Mouse (Mus musculus) liver, postnatal 0 days (tissue): ENCODE results near the gene AI854703. TPM values are rescaled to one million over a fixed set of nuclear protein-coding genes. Genes with fewer than 3 reads are reported as not detected.

Experiments used
- ATAC-seq: fragments of 200-750 bp; cut with Nextera tagmentation; 2 replicates; pipeline ENCODE4 v1.8.0; 2017; ENCODE audit warnings: mild to moderate bottlenecking, moderate library complexity
- DNase-seq: peaks from one replicate; pipeline ENCODE4 v3.0.0-alpha.2; 2016
- H3K27ac ChIP-seq: fragments of 300-500 bp; sonication (generic); 2 replicates; pipeline ENCODE4 v1.5.1; 2014; ENCODE audit warnings: antibody characterized with exemption, moderate library complexity, mild to moderate bottlenecking, low read depth
- H3K27me3 ChIP-seq: fragments of 300-500 bp; sonication (generic); 2 replicates; pipeline ENCODE4 v1.6.1; 2014; ENCODE audit warnings: low read length, control low read depth, mixed read lengths; ENCODE audit not compliant: insufficient read depth
- H3K36me3 ChIP-seq: fragments of 300-500 bp; sonication (generic); replicated peaks from 2 replicates; pipeline ENCODE4 v1.6.1; 2014; ENCODE audit warnings: mild to moderate bottlenecking, control low read depth, low read length, moderate library complexity, mixed read lengths; ENCODE audit not compliant: insufficient read depth
- H3K4me1 ChIP-seq: fragments of 300-500 bp; sonication (generic); 2 replicates; pipeline ENCODE4 v1.6.1; 2014; ENCODE audit warnings: antibody characterized with exemption, mild to moderate bottlenecking, control low read depth; ENCODE audit not compliant: insufficient read depth
- H3K4me2 ChIP-seq: fragments of 300-500 bp; sonication (generic); 2 replicates; pipeline ENCODE4 v1.6.1; 2014; ENCODE audit warnings: low read depth, mild to moderate bottlenecking, low read length, moderate library complexity, mixed read lengths
- H3K4me3 ChIP-seq: fragments of 300-500 bp; sonication (generic); 2 replicates; pipeline ENCODE4 v1.5.1; 2014; ENCODE audit warnings: low read depth, low read length
- H3K9ac ChIP-seq: fragments of 300-500 bp; sonication (generic); replicated peaks from 2 replicates; pipeline ENCODE4 v1.6.1; 2014; ENCODE audit warnings: mild to moderate bottlenecking, moderate library complexity
- H3K9me3 ChIP-seq: fragments of 300-500 bp; sonication (generic); 2 replicates; pipeline ENCODE4 v1.6.1; 2016; ENCODE audit warnings: mild to moderate bottlenecking, control low read depth, low read length, mixed read lengths
- CTCF ChIP-seq: sonication (generic); IDR thresholded peaks from 2 replicates; pipeline ENCODE4 v1.5.1; 2016; ENCODE audit warnings: antibody characterized with exemption, low read depth
- EP300 ChIP-seq: IDR thresholded peaks from 2 replicates; pipeline ENCODE4 v1.6.1; 2016; ENCODE audit warnings: antibody characterized with exemption, low read depth, mild to moderate bottlenecking
- WGBS: fragments of 180-500 bp; shearing (Covaris S2); extraction: QIAGEN DNeasy Blood & Tissue Kit; methylation state at CpG from one replicate; pipeline ENCODE4 v1.1.7; 2014; ENCODE audit not compliant: insufficient replicate concordance; 5-methylcytosine and 5-hydroxymethylcytosine counted together
- polyA plus RNA-seq: library from polyadenylated mRNA; unstranded; fragments of >200 nt; fragmentation: Nextera tagmentation; extraction: Ambion mirVana; gene quantifications from 2 replicates; pipeline ENCODE4 v1.2.1, GENCODE M21; 2015

The AI854703 gene
- polyA plus RNA-seq, 1 experiment from 2014 or later: 0.16 TPM

DNA sequence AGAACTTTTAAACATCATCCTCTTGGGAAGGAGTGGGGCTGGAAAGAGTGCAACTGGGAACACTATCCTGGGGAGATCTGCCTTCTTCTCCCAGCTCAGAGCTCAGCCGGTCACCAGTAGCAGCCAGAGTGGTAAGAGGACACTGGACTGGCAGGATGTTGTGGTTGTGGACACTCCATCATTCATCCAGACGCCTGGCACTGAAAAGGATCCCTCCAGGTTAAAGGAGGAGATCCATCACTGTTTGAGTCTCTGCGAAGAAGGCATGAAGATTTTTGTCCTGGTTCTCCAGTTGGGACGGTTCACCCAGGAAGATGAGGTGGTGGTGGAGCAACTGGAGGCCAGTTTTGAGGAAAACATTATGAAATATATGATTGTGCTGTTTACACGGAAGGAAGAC, 32.2 kb downstream of the AI854703 start:
- H3K9ac ChIP-seq: no peak overlapping the region
- H3K27ac ChIP-seq: no peak overlapping the region
- no peaks in the 10 kb centered on the region for H3K4me1 ChIP-seq
- H3K36me3 ChIP-seq: no peaks in the 10 kb centered on the region
- H3K4me3 ChIP-seq: no peak overlapping the region
- 75% methylated on average over 5 of the region's 5 CpGs for WGBS
- no peaks in the 10 kb centered on the region for H3K9me3 ChIP-seq
- no peaks in the 10 kb centered on the region for H3K27me3 ChIP-seq
- ATAC-seq (no peak), DNase-seq (peak; percentile 5)
- no peak overlapping the region for H3K4me2 ChIP-seq
- TF ChIP-seq EP300 (no peak), CTCF (no peak)

DNA sequence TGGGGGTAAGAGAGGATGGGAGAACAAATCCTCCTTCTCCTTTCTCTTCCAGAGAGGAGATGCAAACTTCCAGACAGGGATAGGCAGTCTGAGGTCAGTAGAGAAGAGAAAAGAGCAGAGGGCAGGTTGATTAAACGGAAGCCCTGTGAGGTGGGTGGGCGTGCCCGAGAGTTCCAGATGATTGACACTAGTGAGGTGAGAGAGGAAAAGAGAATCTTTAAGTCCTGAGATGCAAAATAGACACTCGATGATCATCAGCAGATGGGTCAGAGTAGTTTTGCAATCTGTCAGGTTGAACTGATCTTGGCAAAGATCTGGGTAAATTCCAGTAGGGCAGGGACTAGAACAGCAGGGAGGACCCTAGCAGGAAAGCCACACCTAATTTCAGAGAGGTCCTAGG, 38.2 kb downstream of the AI854703 start:
- DNase-seq (peak; percentile 10), ATAC-seq (no peak)
- Histone ChIP-seq H3K9me3 (no peaks in the 10 kb centered on the region), H3K4me2 (no peak overlapping the region), H3K4me3 (no peak overlapping the region), H3K9ac (no peak overlapping the region), H3K36me3 (no peaks in the 10 kb centered on the region), H3K27me3 (no peaks in the 10 kb centered on the region), H3K27ac (no peak overlapping the region), H3K4me1 (peaks cover 15% of the 10 kb centered on the region)
- 45% methylated on average over 4 of the region's 4 CpGs for WGBS
- no peak for TF ChIP-seq CTCF

DNA sequence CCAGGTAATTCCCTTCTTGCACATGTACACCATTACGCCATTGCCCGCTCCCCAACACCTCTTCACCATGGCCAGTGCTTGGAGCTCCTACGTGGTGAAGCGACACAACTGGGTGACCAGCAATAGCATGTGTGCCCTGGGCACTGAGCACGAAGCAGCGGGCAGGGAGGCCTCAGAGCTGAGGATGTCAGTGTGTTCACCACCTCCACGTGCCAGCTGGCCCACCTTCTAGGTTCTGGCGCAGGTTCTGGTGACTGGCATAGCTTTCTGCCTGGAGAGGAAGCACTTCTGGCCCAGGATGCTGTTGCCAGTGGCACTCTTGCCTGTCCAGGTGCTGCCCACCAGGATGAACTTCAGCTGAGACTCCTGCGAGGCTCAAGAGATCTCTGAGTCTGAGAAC, 38.9 kb downstream of the AI854703 start:
- DNase-seq: peak; percentile 12
- Histone ChIP-seq H3K36me3 (no peaks in the 10 kb centered on the region), H3K27ac (peak overlapping the region; percentile 71; the same call in 1 of the 2 replicates), H3K27me3 (no peaks in the 10 kb centered on the region), H3K4me2 (no peak overlapping the region), H3K9me3 (no peaks in the 10 kb centered on the region), H3K4me3 (no peak overlapping the region), H3K4me1 (peaks cover 15% of the 10 kb centered on the region), H3K9ac (no peak overlapping the region)
- no peak for ATAC-seq
- WGBS: 90% methylated on average over 9 of the region's 9 CpGs
- TF ChIP-seq CTCF (no peak), EP300 (no peak)

GRCm38 (mm10) chr6:48666159-48666586, 39.6 kb downstream of the AI854703 start:
- WGBS: 22% methylated on average over 7 of the region's 7 CpGs

DNA sequence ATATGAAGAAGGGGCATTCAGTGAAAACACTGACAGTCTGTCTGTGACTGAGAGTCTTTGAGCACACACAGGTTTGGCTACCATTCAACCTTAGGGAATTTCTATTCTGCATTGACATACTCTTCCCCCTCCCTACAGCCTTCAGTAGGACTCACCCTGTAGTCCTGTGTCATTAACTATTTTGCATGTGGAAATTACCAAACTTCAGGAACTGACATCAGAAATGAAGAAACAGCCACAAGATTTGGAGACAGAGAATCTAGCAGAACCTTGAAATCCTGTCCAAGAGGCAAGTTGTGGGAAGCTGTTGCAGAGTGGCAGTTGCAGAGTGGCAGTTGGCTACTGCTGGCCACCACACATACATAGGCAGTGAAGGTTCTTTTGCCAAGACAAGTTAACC, 41.5 kb downstream of the AI854703 start:
- H3K4me2 ChIP-seq: no peak overlapping the region
- no peak overlapping the region for H3K4me3 ChIP-seq
- no peak overlapping the region for H3K9ac ChIP-seq
- TF ChIP-seq EP300 (no peak), CTCF (no peak)
- no peaks in the 10 kb centered on the region for H3K9me3 ChIP-seq
- peaks cover 15% of the 10 kb centered on the region for H3K4me1 ChIP-seq
- H3K27me3 ChIP-seq: no peaks in the 10 kb centered on the region
- DNase-seq (peak; percentile 1), ATAC-seq (no peak)
- no peak overlapping the region for H3K27ac ChIP-seq
- H3K36me3 ChIP-seq: no peaks in the 10 kb centered on the region

More at GRCm38 (mm10) chr6:48666159-48666586, 39.6 kb downstream of the AI854703 start:
- Histone ChIP-seq H3K4me2 (no peak overlapping the region), H3K9me3 (no peaks in the 10 kb centered on the region), H3K9ac (no peak overlapping the region), H3K4me1 (peaks cover 15% of the 10 kb centered on the region), H3K36me3 (no peaks in the 10 kb centered on the region), H3K4me3 (no peak overlapping the region), H3K27ac (peak overlapping the region; percentile 71), H3K27me3 (no peaks in the 10 kb centered on the region)
- ATAC-seq (peak; percentile 89), DNase-seq (peak; percentile 26)
- TF ChIP-seq EP300 (0 out of 2 replicates have a peak, but pooled peaks have one; percentile 22), CTCF (no peak)

- no peaks in the 10 kb centered on the region for H3K36me3 ChIP-seq
- no peak for ATAC-seq
- H3K9ac ChIP-seq: no peak overlapping the region
- H3K27me3 ChIP-seq: no peaks in the 10 kb centered on the region
- no peak overlapping the region for H3K4me2 ChIP-seq
- H3K4me1 ChIP-seq: peaks cover 15% of the 10 kb centered on the region
- DNase-seq: peak; percentile 8
- H3K27ac ChIP-seq: no peak overlapping the region
- H3K9me3 ChIP-seq: no peaks in the 10 kb centered on the region
- WGBS: 69% methylated on average over 2 of the region's 2 CpGs
- no peak overlapping the region for H3K4me3 ChIP-seq
- no peak for TF ChIP-seq EP300
- TF ChIP-seq CTCF: no peak
Observed at GRCm38 (mm10) chr6:48669446-48669969, 42.9 kb downstream of the AI854703 start.
